Mouse (Mus musculus) lung, postnatal 0 days (tissue): ENCODE measurements around the gene Mfsd12.

ENCODE experiments used
- CTCF ChIP-seq: IDR thresholded peaks from 2 replicates; pipeline ENCODE4 v1.5.1; 2016; ENCODE audit warnings: antibody characterized with exemption, mild to moderate bottlenecking
- EP300 ChIP-seq: IDR thresholded peaks from 2 replicates; pipeline ENCODE4 v1.6.1; 2016; ENCODE audit warnings: antibody characterized with exemption, mild to moderate bottlenecking, control low read depth

DNA sequence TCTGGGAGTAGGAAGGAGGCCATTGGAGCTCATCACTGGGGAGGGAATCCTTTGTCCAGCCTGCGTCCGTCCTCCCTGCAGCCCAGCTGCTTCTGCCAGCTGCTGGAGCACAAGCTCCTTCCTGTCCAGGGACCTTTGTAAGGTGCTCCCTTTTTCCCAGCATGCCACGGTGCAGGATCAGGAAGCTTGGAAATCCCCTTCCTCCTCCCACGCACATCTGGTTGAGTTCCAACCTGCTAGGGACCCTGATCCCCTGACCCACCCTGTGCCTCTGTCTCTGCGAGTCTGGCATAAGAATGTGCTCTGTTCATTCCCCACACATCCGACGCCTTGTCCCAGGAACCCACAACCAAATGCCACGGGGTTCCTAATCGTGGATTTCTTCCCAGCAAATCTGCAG, 53.7 kb downstream of the Mfsd12 start:
- no peak for TF ChIP-seq CTCF
- no peak for TF ChIP-seq EP300
